Mouse (Mus musculus): Measurements from ENCODE around the gene Mri1.
A peak's percentile ranks its signal among the peaks of the same experiment; 100 is the strongest.
"Not testable (repeated sequence)": the region's sequence is repeated elsewhere in the genome, so short reads cannot be mapped to it uniquely, and the experiment has no call there.

Mri1 gene

DNA sequence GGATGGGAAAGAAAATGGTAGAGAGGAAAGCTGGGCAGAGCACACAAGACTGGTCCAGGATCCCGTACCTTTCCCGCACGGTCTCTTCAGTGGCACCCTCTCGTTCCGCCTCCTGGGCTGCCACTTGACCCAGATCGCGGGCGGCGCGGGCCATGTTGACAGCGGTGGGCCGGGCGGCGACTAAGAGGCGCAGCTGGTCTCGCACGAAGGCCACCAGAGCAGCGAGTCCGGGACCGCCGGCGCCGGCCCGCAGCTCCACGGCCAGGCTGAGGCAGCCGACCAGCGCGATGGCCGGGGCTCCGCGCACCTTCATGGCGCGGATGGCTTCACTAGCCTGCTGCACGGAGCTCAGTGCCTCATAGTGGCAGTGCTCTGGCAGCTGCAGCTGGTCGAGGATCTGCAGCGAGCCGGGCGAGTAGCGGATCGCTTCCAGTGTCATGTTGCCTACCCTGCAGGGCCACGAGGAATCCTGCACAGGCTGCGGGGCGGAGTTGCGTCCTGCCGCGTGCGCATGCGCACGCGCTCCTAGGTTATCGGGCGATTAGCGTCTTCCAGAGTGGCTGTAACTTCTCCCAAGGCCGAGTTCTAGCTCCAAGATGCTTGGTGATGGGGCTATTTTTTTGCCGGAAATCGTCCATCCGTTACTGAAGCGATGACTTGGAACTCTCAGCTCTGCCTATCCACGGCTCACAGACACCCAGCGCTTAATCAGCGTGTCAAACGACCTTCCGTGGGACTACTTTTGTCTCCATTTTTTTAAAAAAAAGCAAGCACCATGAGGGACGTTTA, at the start of gene Mri1:
Mri1 (minus strand) TSS at position 505 of the 789 bp plus-strand sequence.
- DNase-seq (ENCODE audit: low read depth, low spot score) = peak; percentile 77

DNA sequence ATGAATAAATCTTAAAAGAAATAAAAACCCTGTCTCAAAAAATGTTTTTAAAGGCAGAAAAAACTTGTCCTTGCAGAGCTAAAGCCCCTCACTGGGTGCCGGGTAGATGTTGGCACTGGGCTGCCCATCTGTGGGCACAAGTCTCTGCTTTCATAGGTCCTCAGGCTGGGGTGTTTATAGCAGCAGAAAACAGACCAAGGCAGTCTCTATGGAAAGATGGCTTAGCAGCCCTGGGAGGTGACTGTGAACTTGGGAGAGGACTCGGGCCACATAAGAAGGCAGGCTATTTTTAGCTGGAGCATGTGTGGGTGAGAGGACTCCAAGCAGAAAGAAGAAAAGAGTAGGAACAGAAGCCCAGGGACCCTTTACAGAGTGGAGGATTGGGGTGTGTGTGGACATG, 46.8 kb upstream of the Mri1 start:
- no peak for DNase-seq (ENCODE audit: low read depth, low spot score)

DNA sequence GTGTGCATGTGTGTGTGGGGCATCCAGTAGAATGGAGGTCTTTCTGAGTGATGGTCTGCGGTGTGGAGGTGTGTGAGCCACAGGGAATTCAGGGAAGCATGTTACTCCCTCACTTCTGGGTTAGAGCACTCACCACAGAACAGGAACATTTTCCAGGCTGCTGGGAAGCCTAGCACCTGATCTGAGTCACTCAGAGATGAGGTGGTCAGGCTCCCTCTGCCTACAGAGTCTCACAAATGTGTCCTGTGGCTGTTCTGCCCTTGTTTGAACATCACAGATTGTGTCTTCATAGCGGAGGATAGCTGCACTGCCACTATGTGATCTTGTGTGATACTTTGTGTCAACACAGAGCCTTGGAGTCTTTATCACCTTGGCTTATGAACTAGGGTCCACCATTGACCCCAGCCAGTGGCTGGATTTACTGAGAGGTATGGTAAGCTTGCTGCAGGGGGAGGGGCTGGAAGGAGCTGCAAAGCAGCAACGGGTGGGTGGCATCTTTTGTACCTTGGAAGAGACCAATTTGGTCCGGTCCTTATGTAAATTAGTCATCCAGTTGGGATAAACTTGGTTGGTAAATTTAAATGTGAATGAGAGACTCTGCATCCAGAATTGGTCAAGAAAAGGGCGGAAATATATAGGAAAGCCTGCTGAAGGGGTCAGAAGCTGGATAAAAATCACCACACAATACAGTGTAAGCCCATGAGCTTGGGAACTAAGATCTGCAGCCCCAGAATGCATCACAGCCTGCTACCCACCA, 40.1 kb upstream of the Mri1 start:
- no peak for DNase-seq (ENCODE audit: low read depth, low spot score)

DNA sequence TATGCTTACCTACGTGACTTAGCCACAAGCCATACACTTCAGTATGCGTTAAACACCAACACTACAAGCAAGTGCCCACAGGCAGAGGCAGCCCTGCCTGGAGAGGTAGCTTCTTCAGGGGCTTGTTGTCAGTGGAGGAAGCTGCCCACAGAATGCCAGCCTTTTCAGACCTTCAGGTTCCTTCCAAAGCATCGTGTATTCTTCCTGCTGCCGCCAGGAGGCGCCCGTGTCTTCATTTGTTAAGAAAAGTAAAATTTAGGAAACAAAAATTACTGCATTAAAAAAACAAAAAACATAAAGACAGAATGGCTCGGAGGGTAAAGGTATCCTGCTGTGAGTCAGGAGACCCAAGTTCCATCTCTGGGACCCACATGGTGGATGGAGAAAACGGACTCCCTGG, 34.6 kb upstream of the Mri1 start:
- DNase-seq (ENCODE audit: low read depth, low spot score) = peak; percentile 36

DNA sequence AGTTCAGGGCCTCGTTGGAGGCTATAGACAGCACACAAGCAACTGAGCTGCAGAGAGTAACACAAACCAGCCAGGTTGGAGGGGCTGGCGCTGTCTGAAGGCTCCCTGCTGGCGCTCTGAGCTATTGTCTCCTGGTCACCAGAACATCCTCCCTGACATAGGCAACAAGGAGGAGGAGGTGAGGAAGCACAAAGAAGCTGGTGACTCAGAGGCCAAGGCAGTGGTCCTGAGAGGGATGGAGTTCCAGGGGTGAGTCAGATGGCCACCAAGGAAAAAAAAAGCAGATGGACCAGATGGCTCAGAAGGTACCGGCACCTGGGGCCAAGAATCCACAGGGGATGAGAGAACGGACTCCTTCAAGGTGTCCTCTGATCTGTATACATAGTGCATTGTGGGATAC, 34.0 kb upstream of the Mri1 start:
- DNase-seq (ENCODE audit: low read depth, low spot score) = no peak

DNA sequence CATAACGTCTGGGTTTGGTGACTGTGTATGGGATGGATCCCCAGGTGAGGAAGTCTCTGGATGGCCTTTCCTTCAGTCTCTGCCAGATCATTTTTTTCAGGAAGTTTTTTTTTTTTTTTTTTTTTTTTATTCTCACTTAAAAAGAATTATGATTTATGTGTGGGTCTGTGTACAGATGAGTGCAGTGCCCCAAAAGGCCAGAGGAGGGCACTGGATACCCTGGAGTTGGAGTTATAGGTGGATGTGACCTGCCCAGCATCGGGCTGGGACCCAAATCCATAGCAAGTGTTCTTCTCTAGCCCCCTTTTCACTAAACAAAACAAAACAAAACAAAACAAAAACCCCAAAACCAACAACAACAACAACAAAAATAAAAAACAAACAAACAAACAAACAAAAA, 31.8 kb upstream of the Mri1 start:
- no peak for DNase-seq (ENCODE audit: low read depth, low spot score)

DNA sequence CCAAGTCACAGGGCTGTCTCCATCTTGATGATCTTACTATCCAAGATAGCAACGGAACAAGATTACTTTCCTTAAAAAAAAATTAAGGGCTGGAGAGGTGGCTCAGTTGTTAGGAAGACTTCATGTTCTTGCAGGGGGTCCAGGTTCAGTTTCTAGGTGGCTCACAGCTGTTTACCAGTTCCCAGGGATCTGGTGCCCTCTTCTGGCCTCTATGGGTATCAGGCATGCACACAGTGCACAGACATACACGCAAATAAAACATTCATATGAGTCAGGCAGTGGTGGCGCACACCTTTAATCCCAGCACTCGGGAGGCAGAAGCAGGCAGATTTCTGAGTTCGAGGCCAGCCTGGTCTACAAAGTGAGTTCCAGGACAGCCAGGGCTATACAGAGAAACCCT, 28.5 kb upstream of the Mri1 start:
- DNase-seq (ENCODE audit: low read depth, low spot score) = not testable (repeated sequence)

DNA sequence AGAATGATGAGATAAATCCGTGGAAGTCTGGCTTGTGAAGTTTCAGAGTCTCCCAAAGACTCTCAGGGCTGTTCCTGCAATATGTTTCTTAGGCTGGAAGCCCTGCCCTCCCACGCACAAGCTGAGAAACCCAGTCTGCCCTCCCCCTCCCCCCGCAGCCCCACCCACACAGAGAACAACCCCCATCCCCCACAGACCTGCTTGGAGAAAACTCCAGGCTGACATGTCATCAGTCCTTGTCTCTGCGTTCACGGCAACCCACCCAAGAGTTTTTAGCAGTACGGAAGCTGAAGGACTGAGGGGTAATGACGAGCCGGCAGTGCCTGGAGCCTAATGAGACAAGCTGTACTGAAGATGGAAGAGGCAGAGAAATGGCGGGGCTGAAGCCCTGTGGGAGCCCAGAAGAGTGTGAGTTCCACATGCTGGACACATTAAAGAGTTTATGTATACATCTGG, 27.5 kb upstream of the Mri1 start:
- no peak for DNase-seq (ENCODE audit: low read depth, low spot score)

DNA sequence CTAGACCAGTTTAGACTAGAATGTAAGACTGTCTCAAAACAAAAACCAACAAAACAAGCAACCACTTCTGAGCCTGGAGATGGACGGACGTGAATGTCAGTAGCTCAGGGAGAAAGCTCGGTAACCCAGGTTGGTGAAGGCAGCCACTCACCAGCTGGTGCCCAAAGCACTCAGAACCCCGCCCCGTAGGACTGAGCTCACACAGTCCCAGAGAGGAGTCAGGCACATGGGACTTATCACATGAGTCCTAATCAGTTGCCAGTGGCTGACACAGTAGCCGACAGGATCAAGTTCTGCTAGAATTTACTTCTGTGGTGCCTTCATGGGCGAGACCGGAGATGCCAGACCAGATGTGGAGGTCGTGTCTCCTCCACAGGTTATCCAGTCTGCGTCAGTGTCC, 23.7 kb upstream of the Mri1 start:
- DNase-seq (ENCODE audit: low read depth, low spot score) = no peak

DNA sequence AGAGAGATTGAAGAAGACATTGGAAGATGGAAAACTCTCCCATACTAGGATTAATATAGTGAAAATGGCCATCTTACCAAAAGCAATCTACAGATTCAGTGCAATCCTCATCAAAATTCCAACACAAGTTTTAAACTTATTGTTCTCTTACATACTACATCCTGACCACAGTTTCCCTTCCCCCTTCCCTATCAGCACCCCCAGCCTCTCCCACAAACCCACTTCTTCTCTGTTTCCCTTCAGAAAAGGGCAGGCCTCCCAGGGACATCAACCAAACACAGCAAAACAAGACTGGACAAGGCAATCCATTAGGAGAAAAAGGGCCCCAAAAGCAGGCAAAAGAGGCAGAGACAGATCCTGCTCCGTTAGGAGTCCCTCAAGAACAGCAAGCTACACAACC, 19.3 kb upstream of the Mri1 start:
- DNase-seq (ENCODE audit: low read depth, low spot score) = no peak

DNA sequence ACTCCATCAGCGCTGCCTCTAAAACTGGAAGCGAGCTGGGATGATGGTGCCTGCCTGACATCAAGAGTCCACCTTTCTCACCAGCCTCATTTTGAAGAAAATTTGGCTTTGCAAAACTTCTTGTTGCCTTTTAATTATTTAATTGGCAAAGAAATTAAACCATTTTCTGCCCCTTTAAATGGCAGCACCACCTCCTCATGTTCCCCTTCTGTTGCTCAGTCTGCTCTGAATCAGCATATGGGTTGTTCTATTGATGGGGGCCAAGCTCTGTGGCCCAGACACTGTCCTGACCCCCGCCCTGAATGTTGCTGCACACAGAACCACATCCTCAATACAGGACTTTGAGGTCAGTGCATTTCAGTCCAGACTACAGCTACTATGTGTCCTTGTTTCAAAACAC, 16.8 kb upstream of the Mri1 start:
- no peak for DNase-seq (ENCODE audit: low read depth, low spot score)

DNA sequence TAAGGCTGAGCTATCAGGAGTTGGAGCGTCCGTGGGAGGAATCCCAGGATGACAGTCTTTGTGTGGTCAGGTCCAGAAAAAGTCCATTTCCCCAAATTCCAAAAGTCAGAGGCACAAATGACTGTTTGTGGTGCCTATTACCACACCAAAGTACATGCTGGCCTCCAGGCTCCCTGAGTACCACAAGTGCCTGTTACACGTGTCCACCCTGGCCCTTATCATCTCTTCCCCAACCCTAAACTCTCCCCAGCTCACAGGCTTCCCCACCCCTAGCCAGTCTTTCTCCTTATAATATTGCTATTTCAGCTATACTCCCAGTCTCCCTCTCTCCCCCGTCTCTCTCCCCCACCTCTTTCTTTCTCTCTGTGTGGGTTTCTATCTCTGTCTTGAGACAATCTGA, 15.2 kb upstream of the Mri1 start:
- no peak for DNase-seq (ENCODE audit: low read depth, low spot score)

DNA sequence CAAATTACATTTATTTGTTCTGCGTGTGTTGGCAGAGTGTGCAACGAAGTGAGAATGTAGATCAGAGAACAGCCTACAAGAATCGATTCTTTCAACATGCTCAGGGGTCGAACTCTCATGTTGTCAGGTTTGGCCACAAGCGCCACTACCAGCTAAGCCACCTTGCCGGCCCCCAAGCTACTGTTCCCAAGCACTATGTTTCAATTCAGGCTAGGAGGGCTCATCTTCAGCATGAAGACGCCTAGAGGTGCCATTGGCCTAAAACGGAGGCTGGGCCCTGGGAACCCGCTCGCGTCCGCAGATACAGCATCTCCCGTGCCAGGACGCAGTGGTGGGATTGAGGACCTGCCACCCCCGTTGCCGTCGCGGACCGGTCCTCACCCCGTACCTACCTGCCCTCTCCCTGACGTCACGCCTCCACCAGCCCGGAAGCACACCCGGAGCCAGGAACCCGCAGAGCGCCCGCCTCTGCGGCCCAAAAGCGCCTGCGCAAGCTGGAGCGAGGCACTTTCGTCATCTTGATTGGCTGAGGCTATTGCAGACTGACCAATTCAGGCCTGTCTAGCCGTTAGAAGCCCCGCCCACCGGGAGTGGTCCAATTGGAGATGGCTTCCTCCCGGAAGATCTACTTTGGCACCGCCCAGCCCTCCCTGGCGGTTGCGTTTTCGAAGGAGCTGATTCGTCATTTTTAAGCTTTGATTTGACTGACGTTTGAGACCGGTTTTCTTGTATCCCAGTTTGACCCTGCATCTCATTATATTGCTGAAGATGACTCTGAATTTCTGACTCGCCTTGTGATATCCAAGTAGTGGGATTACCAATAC, 13.0 kb upstream of the Mri1 start, which contains the start of gene Ccdc130:
Ccdc130 (minus strand) TSS at position 431 of the 824 bp plus-strand sequence.
- DNase-seq (ENCODE audit: low read depth, low spot score) = peak; percentile 100

DNA sequence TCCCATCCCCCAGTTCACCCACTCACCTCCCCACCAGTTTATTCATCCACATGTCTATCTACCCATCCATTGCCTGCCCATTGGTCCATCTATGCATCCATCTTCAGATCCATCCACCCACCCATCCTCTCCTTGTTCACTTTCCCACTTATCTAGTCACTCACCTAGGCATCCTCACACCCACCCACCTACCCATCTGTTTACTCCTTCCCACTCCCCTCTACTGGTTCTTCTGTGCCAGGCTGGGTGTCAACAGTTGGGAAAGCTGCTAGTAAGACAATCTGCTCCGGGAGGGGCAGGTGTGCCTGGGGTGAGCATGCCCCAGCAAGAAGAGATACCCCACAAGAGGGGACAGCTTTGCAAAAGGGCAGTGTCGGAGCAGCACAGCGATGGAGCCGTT, 4.0 kb upstream of the Mri1 start:
- no peak for DNase-seq (ENCODE audit: low read depth, low spot score)

DNA sequence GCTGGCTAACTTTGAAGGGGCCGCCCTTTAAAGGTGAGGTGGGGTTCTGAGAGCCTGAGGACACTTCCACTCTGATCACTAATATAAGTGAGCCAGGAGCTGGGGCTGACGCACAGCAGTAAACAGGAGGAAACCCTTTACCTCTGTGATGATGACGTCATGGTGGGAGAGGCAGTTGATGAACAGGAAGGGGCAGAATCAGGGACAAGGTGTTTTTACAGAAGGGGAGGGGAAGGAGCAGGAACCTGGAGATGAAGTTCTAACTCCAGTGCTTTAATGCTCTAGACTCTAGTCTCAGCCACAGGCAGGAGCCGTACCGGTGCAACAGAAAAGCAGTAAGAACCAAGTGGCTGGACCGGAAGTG, 686 bp downstream of the Mri1 start:
- DNase-seq (ENCODE audit: low read depth, low spot score) = no peak

DNA sequence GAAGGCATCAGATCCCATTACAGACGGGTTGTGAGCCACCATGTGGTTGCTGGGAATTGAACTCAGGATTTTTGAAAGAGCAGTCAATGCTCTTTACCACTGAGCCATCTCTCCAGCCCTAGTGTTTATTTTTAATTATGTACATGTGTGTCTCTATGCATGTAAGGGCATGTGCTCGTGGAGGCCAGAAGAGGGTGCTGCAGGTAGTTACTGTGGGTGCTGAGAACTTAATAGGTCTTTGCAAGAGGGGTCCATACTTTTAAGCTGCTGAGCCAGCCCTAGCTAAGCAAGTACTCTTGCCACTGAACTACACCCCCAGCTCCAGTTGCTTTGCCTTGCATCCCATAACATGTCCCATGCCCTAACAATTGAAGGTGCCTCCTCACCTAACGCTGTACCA, 1.3 kb downstream of the Mri1 start:
- DNase-seq (ENCODE audit: low read depth, low spot score) = no peak

DNA sequence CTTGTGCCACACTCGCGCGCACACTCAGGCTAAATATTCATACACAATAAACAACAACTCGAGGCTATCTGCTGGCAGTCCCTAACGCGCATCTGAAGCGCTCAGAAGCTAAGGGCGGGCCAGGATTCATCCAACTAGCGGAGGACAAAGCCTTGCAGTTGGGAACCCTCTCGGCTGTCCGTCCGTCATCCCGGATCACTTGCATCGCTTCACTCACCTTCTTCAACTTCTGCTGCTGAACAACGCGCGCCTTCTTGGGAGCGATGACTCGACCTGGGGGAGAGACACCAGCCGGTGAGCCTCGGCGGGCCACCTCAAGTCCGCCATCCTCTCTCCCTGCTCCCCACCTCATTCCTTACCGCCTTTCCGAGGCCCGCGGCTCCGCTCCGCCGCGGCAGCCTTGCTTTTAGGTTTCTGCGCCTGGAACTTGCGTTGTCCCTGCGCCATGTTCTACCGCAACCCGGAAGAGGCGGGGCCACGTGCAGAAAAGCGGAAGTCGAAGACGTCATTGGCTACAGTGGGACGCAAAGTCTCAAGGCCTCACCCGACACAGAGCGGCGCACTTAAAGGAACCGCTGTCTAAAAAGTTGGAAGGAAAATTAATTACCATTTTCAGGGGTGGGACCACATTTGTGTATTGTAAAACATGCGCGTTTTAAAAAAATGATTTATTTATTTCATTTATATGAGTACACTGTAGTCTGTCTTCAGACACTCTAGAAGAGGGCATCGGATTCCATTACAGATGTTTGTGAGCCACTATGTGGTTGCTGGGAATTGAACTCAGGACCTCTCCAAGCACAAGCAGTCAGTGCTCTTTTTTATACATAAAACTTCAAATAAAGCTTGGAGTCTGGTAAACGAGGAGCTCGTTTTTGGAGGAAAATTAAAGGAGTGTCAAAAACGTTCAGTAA, 7.6 kb downstream of the Mri1 start, which contains the start of gene D8Ertd738e:
D8Ertd738e (minus strand) TSS at position 463 of the 914 bp plus-strand sequence.
- DNase-seq (ENCODE audit: low read depth, low spot score) = peak; percentile 81

DNA sequence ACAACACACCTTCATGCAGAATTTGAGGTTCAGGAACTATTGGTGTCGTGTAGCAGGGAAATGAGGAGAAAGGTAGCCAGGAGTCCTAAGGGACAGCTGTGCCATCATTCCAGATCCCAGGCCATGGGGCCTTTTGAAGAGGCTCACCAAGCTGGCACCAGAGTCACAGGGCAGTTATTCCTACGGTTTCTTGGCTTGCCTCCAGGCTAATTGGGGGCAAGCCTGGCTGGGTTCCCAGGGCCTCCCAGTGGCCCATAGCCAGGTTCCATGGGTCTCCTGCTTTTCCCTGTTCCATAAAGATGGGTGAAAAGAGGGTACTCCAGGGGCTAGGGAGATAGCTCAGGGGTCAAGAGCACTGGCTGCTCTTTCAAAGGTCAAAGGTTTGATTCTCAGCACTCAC, 15.3 kb downstream of the Mri1 start:
- DNase-seq (ENCODE audit: low read depth, low spot score) = no peak

DNA sequence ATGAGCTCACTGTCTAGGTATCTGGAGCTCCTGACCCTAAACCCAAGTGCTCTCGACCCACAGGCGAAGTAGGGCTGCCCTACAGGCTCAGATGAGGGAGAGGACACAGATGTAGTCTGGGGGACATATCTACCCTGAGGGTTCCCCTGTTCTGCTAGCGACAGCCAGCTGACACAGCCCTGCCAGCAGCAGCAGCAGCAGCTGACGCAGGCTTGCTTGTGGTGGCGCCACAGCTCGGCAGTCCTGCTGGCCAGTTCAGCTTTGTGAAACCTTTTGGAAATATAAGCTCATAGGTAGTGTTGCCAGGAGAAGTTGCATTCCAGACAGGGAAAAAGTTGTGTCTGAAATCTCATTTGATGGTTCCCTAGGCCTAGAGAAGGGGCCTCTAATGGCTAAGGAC, 16.0 kb downstream of the Mri1 start:
- DNase-seq (ENCODE audit: low read depth, low spot score) = no peak

DNA sequence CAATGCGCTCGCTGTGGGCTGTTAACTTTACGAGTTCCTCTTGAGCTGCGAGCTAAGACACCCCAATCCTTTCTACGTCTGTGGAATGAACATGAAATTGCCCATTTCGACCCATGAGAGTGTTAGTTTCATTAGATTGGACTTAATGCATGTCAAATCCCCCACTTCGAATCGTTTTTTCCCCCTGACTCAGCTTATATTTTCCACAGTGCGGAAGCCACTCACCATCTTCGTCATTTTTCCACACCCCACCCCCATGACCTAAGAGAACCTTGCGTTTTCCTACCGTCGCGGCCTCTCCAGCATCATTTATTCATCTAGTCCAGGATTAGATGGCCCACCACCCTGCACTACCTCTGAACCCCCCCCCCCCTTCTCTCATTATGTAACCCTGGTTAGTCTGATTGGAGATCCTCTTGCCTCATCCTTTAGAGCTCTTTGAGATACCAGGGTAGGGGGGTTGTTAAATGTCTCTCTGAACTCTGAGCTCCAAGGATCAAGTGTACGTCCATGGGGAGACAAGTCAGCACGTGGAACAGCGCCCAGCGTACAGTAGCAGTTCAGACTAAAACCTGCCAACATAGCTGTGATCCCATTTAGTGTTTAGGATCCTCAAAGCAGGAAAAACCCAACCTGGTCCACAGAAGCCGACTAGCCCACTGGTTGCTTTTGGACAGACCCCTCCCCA, 19.4 kb downstream of the Mri1 start:
- DNase-seq (ENCODE audit: low read depth, low spot score) = no peak

All from c-Kit-negative CD71-positive TER-119-positive erythroid progenitor cells, embryonic 14.5 days (primary cell).